Comparison of ENCODE assay signal across 8 mouse cellular contexts in genomic region chr11:4134986-4135935, GRCm38 (mm10). TPM values are rescaled to one million over a fixed set of nuclear protein-coding genes. Genes with fewer than 3 reads are reported as not detected.
DNase-seq lines count a peak whose midpoint lies in the region; ATAC-seq and TF ChIP-seq lines count a peak whose summit lies in the region.

Rnf215 (plus strand) TSS chr11:4135202.

- peak; percentile 29; the same call in 1 of the 2 replicates for TF ChIP-seq POLR2A in cortical plate, adult 2 months (IDR thresholded peaks at IDR 0.05; ENCODE audit: extremely low read depth, insufficient read depth, low read length)

- intact Hi-C loops in left cerebral cortex, postnatal 10 days (cut with DNase I): loop anchor here (2.0 to 5.0 kb wide), 2 partner anchors 26 to 82 kb away; partner anchors contain the start of genes Castor1, Ccdc157 and Sf3a1

- DNase-seq in gastrocnemius, postnatal 10 days: peak; percentile 96
- DNase-seq in induced T-regulatory cell, adult 2 months (ENCODE audit: low read depth): peak; percentile 97
- peak; percentile 83 to 93 for DNase-seq in left cerebral cortex, postnatal 10 days (ENCODE audit: extremely low spot score in 1 of 2, low spot score in 2 of 2)
- peak; percentile 88 for DNase-seq in right cerebral cortex, postnatal 25 days
- DNase-seq in urinary bladder, postnatal 4 days (ENCODE audit: low spot score in 2 of 2): peak; percentile 79 to 90

- H3K27ac ChIP-seq in cortical plate, adult 2 months (ENCODE audit: insufficient read depth, low read length): peak within 1 kb of the TSS; percentile 95

- peak; percentile 59 for TF ChIP-seq CTCF in cortical plate, adult 2 months (IDR thresholded peaks at IDR 0.05; ENCODE audit: extremely low read depth, insufficient read depth, low read length)

- H3K4me3 ChIP-seq in cortical plate, adult 2 months (ENCODE audit: insufficient read depth, low read length): peak within 1 kb of the TSS; percentile 91

- H3K4me1 ChIP-seq in cortical plate, adult 2 months (ENCODE audit: control insufficient read depth, insufficient read depth, low read length): peaks cover 5% of the 10 kb centered on the region

- ATAC-seq in activated CD4-positive, CD25-positive, alpha-beta regulatory T cell, adult 4 months: peak; percentile 73
- ATAC-seq in megakaryocyte-erythroid progenitor cell, adult 5-6 weeks (replicated peaks; ENCODE audit: low FRiP score, low TSS enrichment, poor library complexity, severe bottlenecking): peak; percentile 71

RNA-seq across cellular contexts. Expression of gene Rnf215, which starts in this region (rescaled TPM):
- 10 to 100 TPM in 1 of 2 experiments, 1 to 10 TPM in 1; 8.8 to 11.5 TPM for polyA plus RNA-seq in activated CD4-positive, CD25-positive, alpha-beta regulatory T cell, adult 4 months (2017; shearing (Covaris generic))
- 34.9 and 36.5 TPM in 2 replicates for polyA plus RNA-seq in cortical plate, adult 2 months (2012; rRNA removed)
- 10 to 100 TPM in 1 of 2 experiments, 1 to 10 TPM in 1; 7.8 to 13.3 TPM for total RNA-seq in gastrocnemius, postnatal 10 days (2021)
- 10 to 100 TPM; 43.4 to 45.8 TPM for total RNA-seq in left cerebral cortex, postnatal 10 days (2021)
- total RNA-seq in megakaryocyte-erythroid progenitor cell, adult 5-6 weeks (2014; fragmentation: Nextera tagmentation): 6.6 and 8.0 TPM in 2 replicates
- total RNA-seq in megakaryocyte-erythroid progenitor cell, adult 5-6 weeks (2017): 3.4 and 5.8 TPM in 2 replicates

Comparison
In these comparisons a context has a peak if more than half of its experiments do, and no peak if none do; other contexts are left out.
1. Peak in every context shown above with its lines: DNase-seq, ATAC-seq, H3K4me3 ChIP-seq and H3K27ac ChIP-seq.